Mouse (Mus musculus) thymus, adult 2 months (tissue): ENCODE measurements around the gene Psmf1.

Experiments used
- CTCF ChIP-seq: fragments of 200-500 bp; IDR thresholded peaks from 2 replicates; pipeline ENCODE4 v1.5.1; 2012; ENCODE audit warnings: mild to moderate bottlenecking, control low read depth, low read length, moderate library complexity, borderline replicate concordance; ENCODE audit not compliant: control insufficient read depth, poor library complexity, insufficient read depth; ENCODE audit errors: extremely low read depth
- POLR2A ChIP-seq: fragments of 200-500 bp; IDR thresholded peaks from 2 replicates; pipeline ENCODE4 v1.6.1; 2012; ENCODE audit warnings: mild to moderate bottlenecking, low read length, control low read depth, moderate library complexity; ENCODE audit not compliant: control insufficient read depth, poor library complexity, insufficient read depth; ENCODE audit errors: extremely low read depth

DNA sequence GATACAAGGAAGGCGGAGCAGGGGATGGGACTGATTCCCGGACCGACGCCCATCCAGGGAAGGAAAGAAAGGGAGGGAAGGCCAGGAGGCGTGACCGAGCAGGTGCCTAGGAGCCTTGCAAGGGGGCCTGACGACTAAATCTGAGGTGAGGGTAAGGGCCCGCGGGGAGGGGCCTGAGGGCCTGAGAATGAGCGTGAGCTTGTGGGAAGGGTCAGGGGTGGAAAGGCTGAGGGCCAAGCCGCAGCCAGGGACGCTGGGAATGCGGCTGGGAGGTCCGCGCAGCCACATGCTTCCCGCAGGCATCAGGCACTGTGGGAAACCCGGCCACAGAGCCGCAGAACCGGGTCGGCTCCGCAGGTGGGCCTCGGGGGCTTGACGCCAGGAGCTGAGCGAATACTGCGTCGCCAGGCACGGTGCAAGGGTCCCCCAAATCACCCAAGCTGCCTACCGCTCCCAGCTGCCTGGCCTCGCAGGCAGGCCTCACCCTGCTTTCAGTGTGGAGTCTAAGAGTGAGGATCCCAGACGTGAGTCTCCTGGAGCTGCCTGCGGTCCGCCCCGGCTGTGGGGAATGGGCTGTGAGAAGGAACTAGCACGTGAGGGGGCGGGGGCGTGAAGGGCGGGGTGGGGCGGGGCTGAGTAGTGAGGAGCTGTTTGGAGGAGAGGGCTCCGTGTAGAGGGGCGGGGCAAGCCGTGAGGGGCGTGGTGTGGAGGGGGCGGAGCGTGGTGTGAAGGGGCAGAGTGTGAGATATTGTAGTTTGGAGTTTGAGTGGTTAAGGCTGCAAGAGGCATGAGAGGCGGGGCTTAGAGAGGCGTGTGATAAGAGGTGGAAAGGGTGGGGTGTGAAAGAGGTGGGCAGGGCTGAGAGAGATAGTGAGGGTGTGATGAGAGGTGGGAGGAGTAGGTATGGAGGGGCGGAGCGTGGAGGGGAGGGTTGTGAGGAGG, 73.7 kb downstream of the Psmf1 start:
- TF ChIP-seq CTCF (no peak), POLR2A (no peak)
